Mouse (Mus musculus): Measurements from ENCODE around the gene Shc2. TPM values are rescaled to one million over a fixed set of nuclear protein-coding genes. Genes with fewer than 3 reads are reported as not detected.

The Shc2 gene
- polyA plus RNA-seq (2015; fragmentation: Nextera tagmentation; extraction: Ambion mirVana) = 1.9 and 2.2 TPM in 2 replicates

DNA sequence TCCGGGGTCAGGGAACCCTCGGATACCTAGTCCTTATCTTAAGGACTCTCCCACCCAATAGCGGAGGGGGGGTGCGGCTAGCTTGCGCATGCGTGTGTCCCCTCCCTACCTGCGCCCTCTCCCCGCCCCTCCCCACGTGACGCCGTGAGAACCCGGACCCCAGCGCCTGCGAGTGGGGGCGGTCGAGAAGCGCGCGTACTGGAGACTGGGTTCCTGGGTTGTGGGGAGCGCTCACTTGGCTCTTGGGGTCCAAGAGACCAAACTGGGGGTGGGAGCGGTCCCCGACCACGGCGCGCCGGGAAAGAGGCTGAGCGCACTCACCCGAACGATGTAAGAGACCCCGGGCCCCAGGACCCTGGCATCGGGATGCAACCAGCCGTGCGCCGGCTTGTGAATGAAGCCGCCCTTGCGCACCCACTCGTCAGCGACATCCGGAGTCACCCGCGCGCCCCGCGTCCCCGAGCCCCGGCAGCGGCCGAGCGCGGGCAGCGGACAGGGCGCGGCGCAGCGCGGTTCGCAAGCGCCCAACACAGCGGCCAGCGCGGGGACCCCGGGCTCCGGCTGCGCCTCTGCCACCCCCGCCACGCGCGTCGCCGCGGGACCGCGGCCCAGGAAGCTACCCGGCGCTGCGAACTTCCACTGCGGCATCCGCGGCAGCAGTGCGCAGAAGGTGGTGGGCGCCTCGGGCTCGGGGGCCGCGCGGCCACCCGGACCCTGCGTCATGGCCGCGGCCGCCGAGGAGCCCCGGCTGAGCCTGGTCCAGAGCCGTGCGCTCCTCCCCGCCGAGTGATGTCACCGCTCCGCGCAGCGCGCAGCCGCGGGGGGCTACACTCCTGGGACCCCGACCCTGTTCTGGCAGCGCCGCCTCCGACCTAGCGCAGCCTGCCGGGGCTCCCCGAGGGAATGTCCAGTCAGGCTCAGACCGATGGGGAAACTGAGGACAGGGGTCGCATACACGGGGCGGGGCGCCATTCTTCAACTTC is at the start of gene Shc2:
Gene Shc2 (minus strand): TSS at position 791 of the 983 bp plus-strand sequence.
- Histone ChIP-seq H3K4me1 (replicated peaks; ENCODE audit: control insufficient read depth, insufficient read depth, low read length) (no peaks in the 10 kb centered on the region), H3K9me3 (ENCODE audit: control insufficient read depth) (no peaks in the 10 kb centered on the region), H3K9ac (ENCODE audit: low read depth, low read length) (peak within 1 kb of the TSS; percentile 28), H3K4me3 (ENCODE audit: low read depth, low read length) (peak within 1 kb of the TSS; percentile 57), H3K27ac (ENCODE audit: low read depth, low read length) (peak within 1 kb of the TSS; percentile 57), H3K36me3 (ENCODE audit: control insufficient read depth, insufficient read depth) (no peaks in the 10 kb centered on the region), H3K27me3 (replicated peaks; ENCODE audit: control insufficient read depth, insufficient read depth, low read length) (peaks cover 31% of the 10 kb centered on the region), H3K4me2 (replicated peaks; ENCODE audit: low read depth) (peak within 1 kb of the TSS; percentile 75)
- TF ChIP-seq CTCF (IDR thresholded peaks at IDR 0.05; ENCODE audit: low read depth) = no peak
- WGBS = under 1% methylated on average over 89 of the region's 116 CpGs
- peak; percentile 26 for ATAC-seq

GRCm38 (mm10) chr10:79687513-79687912 is 49.8 kb upstream of the Shc2 start:
- H3K9me3 ChIP-seq (ENCODE audit: control insufficient read depth) = no peaks in the 10 kb centered on the region
- no peak overlapping the region for H3K9ac ChIP-seq (ENCODE audit: low read depth, low read length)
- H3K4me3 ChIP-seq (ENCODE audit: low read depth, low read length) = no peak overlapping the region
- H3K27me3 ChIP-seq (replicated peaks; ENCODE audit: control insufficient read depth, insufficient read depth, low read length) = no peaks in the 10 kb centered on the region
- no peaks in the 10 kb centered on the region; the same call in 1 of the 2 replicates for H3K4me1 ChIP-seq (replicated peaks; ENCODE audit: control insufficient read depth, insufficient read depth, low read length)
- no peak for TF ChIP-seq CTCF (IDR thresholded peaks at IDR 0.05; ENCODE audit: low read depth)
- WGBS = 90% methylated on average over 6 of the region's 6 CpGs
- H3K36me3 ChIP-seq (ENCODE audit: control insufficient read depth, insufficient read depth) = peaks cover 50% of the 10 kb centered on the region
- H3K4me2 ChIP-seq (replicated peaks; ENCODE audit: low read depth) = no peak overlapping the region
- no peak for ATAC-seq
- H3K27ac ChIP-seq (ENCODE audit: low read depth, low read length) = no peak overlapping the region

- Histone ChIP-seq H3K36me3 (ENCODE audit: control insufficient read depth, insufficient read depth) (peaks cover 50% of the 10 kb centered on the region), H3K27me3 (replicated peaks; ENCODE audit: control insufficient read depth, insufficient read depth, low read length) (no peaks in the 10 kb centered on the region), H3K4me3 (ENCODE audit: low read depth, low read length) (no peak overlapping the region), H3K9me3 (ENCODE audit: control insufficient read depth) (no peaks in the 10 kb centered on the region), H3K27ac (ENCODE audit: low read depth, low read length) (no peak overlapping the region), H3K9ac (ENCODE audit: low read depth, low read length) (no peak overlapping the region), H3K4me1 (replicated peaks; ENCODE audit: control insufficient read depth, insufficient read depth, low read length) (no peaks in the 10 kb centered on the region; the same call in 1 of the 2 replicates), H3K4me2 (replicated peaks; ENCODE audit: low read depth) (no peak overlapping the region)
- TF ChIP-seq CTCF (IDR thresholded peaks at IDR 0.05; ENCODE audit: low read depth) = no peak
- no peak for ATAC-seq
- WGBS = 100% methylated on average over 1 of the region's 1 CpGs
Observed at GRCm38 (mm10) chr10:79686691-79687090, 49.0 kb upstream of the Shc2 start.

- no peak for ATAC-seq
- Histone ChIP-seq H3K27ac (ENCODE audit: low read depth, low read length) (no peak overlapping the region), H3K4me3 (ENCODE audit: low read depth, low read length) (no peak overlapping the region), H3K4me2 (replicated peaks; ENCODE audit: low read depth) (no peak overlapping the region), H3K9ac (ENCODE audit: low read depth, low read length) (no peak overlapping the region), H3K27me3 (replicated peaks; ENCODE audit: control insufficient read depth, insufficient read depth, low read length) (no peaks in the 10 kb centered on the region), H3K4me1 (replicated peaks; ENCODE audit: control insufficient read depth, insufficient read depth, low read length) (no peaks in the 10 kb centered on the region; the same call in 1 of the 2 replicates), H3K36me3 (ENCODE audit: control insufficient read depth, insufficient read depth) (peaks cover 50% of the 10 kb centered on the region), H3K9me3 (ENCODE audit: control insufficient read depth) (no peaks in the 10 kb centered on the region)
- TF ChIP-seq CTCF (IDR thresholded peaks at IDR 0.05; ENCODE audit: low read depth) = no peak
- 87% methylated on average over 2 of the region's 2 CpGs for WGBS
Observed at GRCm38 (mm10) chr10:79686219-79686618, 48.5 kb upstream of the Shc2 start.

GRCm38 (mm10) chr10:79684770-79685600 is 47.3 kb upstream of the Shc2 start:
- Histone ChIP-seq H3K4me3 (ENCODE audit: low read depth, low read length) (no peak overlapping the region), H3K27me3 (replicated peaks; ENCODE audit: control insufficient read depth, insufficient read depth, low read length) (no peaks in the 10 kb centered on the region), H3K4me2 (replicated peaks; ENCODE audit: low read depth) (no peak overlapping the region), H3K4me1 (replicated peaks; ENCODE audit: control insufficient read depth, insufficient read depth, low read length) (no peaks in the 10 kb centered on the region; the same call in 1 of the 2 replicates), H3K36me3 (ENCODE audit: control insufficient read depth, insufficient read depth) (peaks cover 50% of the 10 kb centered on the region), H3K9ac (ENCODE audit: low read depth, low read length) (0 out of 2 replicates have a peak overlapping the region, but pooled peaks have one; percentile 5), H3K9me3 (ENCODE audit: control insufficient read depth) (no peaks in the 10 kb centered on the region), H3K27ac (ENCODE audit: low read depth, low read length) (no peak overlapping the region)
- 94% methylated on average over 25 of the region's 25 CpGs for WGBS
- ATAC-seq = no peak
- no peak for TF ChIP-seq CTCF (IDR thresholded peaks at IDR 0.05; ENCODE audit: low read depth)

All from intestine, postnatal 0 days (tissue).